Mouse (Mus musculus): ENCODE results near the gene Manba.
"Not testable (repeated sequence)": the region's sequence is repeated elsewhere in the genome, so short reads cannot be mapped to it uniquely, and the experiment has no call there.

Manba gene

DNA sequence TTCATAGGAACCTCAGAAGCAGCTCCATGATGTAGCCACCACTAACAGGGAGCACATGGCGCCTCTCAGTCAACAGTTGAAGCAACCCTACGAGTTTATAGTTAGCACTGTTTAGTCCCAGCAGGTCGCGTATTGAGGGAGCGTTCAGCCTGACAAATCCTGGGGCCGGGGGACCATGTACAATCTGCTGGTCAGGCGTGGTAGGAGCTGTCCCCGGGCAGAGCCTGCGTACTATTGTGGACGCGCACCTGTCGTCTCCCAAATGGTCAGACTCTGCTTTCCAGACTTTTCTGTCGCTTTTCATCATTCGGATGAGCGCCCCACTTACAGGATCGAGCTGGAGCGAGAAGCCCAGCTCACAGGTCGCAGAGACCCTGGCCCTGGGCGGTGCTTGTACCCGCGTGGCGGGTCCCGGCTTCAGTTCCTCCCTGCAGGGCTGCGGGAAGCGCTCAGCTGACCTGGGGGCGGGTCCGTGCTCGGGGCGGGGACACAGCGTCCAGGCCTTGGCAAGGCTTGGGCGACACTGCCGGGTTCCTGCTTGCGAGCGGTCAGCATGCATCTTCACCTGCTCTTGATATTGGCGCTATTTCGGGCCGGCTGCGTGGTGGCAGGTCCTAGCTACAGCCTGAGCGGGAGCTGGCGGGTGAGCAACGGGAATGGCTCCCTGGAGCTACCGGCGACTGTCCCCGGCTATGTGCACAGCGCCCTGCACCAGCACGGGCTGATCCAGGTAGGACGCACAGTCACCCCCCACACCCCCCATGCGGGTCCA lies at the start of gene Manba:
Gene Manba, plus strand, starts transcription at position 484 of the 772 bp plus-strand sequence.
- DNase-seq (ENCODE audit: inconsistent ontology term), result peak; percentile 83

DNA sequence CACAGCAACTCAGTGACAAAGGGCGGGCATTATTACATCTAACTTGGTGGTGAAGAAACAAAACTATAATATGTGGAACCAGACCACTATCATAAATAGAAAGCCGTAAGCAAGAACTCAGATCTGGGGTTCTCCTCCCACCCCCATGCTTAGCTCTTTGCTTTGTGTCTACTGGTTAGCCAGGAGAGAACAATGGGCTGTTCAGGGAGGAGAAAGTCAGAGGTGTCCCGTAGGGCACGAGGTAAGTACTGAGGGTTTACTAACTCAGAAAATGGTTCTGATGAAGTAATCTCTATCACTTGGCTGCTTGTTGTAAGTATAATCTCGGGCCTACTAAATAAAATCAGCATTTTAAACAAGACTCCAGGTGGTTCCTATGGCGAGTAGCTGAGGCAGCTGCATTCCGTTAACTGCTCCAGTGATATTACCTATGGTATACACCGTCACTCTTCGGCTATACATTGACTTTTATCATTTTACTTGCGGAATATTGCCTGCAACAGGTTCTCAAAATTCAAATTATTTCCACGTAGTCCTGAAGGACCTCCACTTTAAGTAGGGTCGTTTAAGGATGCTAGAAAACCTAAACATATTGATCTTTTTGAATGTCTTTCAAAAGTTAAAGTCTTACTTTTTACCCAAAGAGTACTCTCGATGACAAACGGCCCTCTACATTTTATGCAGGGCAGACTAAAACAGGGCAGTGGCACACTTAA lies 48.4 kb upstream of the Manba start:
- no peak for DNase-seq (ENCODE audit: inconsistent ontology term)

DNA sequence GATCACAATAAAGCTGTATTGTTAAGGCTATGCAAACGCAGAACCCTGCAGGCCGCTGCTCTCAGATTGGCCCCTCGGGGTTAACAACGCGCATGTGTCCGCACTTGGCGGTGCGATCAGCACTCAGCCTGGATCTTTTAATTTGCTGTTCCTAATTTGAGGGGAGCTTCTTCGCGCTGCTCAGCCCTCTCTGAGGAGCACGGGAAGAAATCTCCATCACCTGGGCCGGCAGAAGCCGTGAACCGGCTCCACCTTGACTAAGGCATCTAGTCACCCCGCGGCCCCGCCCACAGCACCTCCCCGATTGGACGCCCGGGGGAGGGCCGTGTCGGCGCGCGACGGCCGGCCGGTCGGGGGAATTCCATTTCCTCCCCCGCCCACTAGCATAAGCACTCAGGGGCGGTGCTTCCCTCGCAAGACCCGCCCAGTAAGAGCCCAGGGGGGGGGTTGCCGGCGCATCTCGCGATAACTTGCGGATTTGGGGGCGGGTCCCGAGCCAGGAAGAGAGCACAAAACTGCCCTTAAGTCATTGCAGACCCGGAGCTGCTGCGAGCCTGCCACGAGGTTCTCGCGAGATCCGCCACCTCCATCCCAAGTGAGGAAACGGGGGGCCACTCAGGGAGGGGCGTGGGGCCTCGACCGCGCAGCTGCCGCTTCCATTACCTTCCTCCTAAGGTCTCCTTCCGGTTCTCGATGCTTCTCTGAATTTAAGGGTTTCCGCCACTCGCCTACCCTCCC lies 47.5 kb upstream of the Manba start, which contains the start of gene Ube2d3:
Gene Ube2d3, plus strand, starts transcription at position 392 of the 738 bp plus-strand sequence.
- DNase-seq (ENCODE audit: inconsistent ontology term), result peak; percentile 100

DNA sequence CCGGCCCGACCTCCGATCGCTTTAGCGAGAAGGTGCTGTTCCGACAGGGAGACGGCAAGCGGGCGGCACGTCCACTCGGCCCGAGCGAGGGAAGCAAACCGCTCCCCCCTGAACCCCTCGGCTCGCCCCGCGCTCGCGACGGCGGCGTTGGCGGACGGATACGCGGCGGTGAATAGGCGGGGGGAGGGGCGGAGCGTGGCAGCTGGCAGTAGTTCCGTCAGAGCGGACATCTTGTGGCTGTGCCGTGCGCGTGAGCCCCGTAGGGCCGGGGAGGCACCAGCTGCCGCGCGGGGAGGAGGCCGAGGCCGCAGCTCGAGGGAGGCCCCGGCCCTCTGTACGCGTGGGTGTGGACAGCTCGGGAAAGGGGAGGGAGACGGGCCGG lies 46.9 kb upstream of the Manba start:
- DNase-seq (ENCODE audit: inconsistent ontology term), result peak; percentile 97

DNA sequence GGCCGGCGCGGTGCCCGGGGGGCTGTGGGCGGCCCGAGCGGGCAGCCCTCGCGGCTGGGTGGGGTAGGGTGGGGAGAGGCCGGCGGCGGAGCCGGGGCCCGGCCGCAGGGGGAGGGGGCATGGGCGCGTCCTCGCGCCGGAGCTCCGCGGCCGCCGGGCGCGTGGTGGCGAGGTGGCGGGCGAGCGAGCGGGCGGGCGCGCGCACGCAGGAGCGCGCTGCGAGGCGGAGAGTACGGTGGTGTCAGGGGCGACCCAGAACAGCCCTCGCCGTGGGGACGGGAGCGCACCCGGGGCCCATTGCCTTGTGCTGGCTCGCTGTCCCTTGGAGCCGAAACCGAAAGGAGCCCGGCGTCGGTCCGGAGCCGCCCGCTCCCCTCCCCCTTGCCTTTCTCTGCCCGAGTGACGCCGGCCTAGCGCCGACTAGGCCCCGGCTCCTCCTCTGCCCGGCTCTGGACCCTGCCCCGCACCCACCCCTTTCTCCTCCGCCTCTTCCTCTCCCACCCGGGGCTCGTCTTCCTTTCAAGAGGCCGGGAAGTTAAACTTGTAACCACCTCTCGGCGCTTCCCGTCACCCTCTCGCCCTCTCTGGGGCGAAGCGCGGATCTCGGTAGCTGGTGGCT lies 46.4 kb upstream of the Manba start:
- peak; percentile 93 for DNase-seq (ENCODE audit: inconsistent ontology term)

DNA sequence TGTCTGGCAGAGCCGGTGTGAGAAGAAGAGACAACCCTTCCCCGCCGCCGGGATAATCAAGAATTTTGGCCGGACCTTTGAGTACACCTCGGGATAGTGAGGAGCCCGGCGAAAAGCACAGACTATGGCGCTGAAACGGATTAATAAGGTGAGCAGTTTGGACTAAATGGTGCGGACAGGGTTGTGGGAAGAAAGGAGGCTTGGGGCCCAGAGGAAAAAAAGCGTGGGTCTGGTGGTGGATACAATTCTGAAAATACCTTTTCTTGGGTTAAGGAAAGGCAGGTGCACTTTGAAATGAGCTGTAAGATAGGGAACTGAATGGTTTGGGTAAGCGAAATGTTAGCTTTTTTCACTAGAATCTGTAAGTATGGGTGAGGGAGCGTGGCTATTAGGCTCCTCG lies 45.8 kb upstream of the Manba start:
- DNase-seq (ENCODE audit: inconsistent ontology term), result no peak

DNA sequence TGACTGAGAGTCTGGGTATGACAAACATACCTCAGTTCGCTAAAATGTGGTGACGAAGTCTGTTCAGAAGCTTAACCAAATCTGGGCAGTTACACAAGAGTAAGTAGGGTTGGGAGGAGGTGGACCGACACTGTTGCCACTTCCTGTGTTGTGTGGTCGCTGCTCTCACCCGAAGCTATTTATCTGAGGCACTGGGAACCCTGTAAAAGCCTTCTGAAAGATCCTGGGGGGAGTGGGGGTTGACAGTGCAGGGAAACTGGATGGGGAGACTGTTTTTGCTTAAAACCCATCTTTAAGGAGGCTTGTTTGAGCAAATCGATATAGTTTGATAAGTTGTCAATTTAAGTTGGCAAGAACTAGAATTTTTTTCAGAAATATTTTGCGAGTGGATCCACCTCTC lies 45.2 kb upstream of the Manba start:
- DNase-seq (ENCODE audit: inconsistent ontology term), result peak; percentile 75

DNA sequence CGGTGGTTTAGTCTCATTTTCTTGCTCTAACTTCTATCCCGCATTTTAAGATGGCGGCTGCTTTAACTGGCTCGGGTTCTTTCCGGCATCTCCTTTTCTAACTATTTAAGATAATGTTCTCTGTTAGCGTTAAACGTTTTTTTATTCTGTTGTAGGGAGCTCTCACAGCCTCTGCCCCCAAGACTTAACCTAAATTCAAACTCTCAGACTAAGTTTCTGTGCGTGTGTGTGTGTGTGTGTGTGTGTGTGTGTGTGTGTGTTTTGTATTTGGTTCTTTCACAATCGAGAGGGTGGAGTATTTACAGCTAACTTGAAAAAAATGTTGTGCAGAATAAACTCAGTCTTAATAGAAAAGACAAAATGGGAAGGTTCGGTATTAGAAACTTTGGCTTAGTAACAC lies 44.8 kb upstream of the Manba start:
- DNase-seq (ENCODE audit: inconsistent ontology term), result peak; percentile 35

DNA sequence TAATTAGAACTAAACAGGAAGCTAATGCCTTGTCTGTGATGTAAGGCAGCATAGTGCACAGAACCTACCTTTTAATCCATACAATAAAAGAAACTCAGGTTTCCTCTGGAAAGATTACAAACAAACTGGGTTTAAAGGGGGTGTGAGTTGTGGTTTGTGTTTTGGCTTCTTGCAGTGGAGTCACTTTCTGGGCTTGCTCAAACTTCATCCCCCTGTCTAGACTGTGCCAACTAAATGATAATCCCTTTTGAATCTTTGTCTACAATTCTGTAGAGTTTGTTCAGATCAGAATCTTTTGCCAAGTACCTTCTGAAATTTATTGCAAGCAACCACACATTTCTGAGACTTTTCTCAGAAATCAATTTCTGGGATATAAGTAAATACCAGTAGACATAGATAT lies 40.5 kb upstream of the Manba start:
- no peak for DNase-seq (ENCODE audit: inconsistent ontology term)

DNA sequence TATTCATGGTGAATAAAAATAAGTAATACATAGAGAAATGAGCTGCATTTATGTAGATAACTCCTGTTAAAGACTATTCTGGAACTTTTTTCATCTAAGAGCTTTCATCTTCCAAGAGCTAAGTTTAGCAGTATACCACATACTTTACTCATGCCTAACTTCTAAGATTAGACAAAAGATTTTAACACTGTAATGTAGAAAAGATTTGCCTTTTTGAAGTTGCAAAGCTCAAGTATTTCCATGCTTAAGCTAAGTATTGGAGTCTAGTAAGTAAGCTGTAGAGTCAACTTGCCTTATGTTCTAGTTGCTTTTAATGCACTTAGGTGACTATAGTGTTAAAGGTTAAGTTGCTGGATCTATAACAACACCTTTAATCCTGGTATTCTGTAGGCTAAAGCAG lies 26.4 kb upstream of the Manba start:
- no peak for DNase-seq (ENCODE audit: inconsistent ontology term)

DNA sequence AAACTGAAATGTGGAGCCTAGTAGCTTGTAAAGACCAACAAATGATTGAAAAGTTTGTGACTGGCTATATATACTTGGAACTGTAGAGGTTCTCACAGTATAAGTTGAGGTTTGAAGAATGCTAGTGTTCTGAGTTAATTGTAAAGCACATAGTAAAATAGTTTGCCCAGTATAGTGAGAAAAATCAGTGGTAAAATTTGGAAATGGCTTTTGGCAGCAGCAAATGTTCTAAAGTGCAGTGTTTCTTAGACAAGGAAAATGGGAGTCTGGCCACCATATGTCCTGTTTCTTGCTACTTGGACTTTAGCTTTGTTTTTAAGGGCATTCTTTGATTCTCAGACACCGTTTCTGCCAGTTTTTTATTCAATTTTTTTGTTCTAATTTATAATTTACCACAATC lies 17.0 kb upstream of the Manba start:
- DNase-seq (ENCODE audit: inconsistent ontology term), result no peak

DNA sequence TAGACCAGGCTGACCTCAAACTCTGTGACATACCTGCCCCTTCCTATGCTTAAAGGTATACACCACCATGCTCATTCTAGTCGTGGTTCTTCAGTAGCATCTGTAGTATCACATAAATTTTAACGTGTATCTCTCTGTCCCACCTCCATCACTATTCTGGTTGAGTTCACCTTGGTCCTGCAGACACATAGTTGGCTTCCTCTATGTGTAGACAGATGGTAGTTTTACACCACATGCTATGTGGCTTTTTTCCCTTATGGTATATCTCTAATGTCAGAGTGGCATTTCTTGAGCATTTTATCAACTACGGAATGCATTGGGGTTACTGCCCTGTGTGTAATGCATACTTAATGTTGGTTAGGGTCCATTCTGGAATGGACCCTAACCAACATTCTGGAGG lies 16.3 kb upstream of the Manba start:
- no peak for DNase-seq (ENCODE audit: inconsistent ontology term)

DNA sequence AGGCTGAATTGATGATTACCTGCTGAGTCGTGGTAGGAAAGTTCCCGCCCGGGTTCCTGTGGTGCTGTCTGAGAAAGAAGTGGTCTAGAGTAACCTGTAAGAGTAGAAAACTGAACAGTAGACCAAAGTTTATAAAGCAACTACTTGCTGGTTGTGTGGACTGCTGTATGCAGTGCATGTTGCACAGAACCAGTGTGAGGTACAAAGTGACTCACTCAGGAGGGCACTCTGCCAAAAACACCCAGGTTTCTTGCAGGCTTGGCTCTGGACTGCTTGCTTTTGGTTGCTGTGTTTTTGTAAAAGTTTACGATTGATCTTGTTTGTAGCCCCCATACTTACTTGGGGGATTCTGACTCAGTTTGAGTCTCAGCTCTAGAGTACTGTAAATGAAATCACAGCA lies 15.4 kb upstream of the Manba start:
- DNase-seq (ENCODE audit: inconsistent ontology term), result peak; percentile 59

DNA sequence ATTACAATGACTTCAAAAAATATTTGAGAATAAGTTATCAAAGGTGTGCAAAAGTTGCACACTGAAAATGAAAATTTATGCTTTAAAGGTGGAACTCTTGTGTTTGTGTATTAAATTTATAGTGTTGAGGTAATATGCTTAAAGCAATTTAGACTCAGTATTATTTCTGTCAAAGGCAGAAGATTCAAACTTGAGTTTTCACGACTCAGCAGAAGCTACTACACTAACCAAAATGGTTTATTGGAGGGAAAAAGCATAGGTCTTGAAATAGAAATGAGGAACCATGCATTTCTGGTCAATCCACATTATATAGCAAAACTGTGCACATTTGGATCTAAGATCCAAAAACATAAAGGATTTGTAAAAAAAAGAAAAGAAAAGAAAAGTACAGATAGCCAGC lies 14.6 kb upstream of the Manba start:
- no peak for DNase-seq (ENCODE audit: inconsistent ontology term)

DNA sequence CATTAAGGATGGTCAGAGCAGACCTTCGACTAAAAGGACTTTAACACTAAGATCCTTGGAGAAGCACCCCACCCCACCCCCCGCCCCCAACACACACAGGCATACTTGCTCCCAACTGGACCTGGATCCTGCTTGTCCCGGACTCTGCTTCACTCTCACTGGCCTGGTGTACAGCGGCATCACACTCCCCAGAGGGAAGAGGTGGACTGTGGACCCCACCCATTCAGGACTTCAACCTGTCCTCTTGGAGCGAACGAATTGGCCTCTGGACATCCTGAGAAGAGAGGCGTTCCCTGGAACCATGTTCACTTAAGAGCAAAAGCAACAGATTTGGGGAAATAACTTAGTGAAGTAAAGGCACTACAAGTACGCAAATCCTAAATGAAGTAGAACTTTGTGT lies 10.4 kb upstream of the Manba start:
- DNase-seq (ENCODE audit: inconsistent ontology term), result no peak

DNA sequence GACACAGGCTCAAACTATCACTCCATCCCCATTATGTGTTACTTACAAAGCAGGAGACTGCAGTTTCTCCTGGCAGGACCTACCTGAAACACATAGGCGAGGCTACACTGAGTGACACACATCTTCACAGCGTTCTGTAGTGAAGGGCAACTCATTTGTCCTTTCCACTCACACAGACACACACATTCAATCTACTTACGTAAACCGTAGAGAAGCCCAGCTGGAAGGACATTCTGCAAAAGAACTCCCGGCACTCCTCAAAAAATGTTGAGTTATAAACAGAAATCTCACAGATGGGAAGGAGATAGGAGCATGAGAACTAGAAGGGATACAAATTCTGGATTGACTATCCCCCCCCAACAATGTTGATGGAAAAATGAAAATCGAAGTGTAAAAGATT lies 9.1 kb upstream of the Manba start:
- DNase-seq (ENCODE audit: inconsistent ontology term), result no peak

DNA sequence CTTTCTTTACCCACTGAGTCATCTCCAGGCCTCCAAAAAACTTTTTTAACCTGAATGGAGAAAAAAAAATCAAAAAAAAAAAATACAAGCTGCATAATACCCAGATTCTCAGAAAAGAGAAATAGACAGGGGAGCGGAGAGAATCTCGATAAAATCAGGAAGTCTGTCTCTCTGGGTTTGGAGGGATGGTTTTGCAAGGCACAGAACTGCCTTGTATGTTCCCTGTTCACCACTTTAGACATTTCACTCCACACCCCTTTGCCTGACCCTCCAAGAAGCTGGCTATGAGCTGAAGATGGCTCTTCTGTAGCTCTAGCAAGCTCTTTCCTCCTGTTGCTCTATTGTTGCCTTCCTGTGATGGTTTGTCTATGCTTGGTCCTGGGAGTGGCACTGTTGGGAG lies 8.4 kb upstream of the Manba start:
- DNase-seq (ENCODE audit: inconsistent ontology term), result no peak

DNA sequence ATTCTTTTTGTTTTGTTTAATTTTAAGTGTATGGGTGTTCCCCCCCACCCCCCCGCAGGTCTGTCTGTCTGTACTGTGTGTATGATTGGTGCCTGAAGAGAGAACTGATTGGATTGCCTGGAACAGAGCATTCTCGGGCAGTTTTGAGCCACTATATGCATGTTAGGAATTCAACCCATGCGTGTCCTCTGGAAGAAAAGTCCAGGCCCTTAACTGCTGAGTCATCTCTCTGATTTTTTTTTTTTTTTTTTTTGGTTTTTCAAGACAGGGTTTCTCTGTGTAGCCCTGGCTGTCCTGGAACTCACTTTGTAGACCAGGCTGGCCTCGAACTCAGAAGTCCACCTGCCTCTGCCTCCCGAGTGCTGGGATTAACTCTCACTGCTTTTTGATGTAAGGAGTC lies 6.3 kb upstream of the Manba start:
- not testable (repeated sequence) for DNase-seq (ENCODE audit: inconsistent ontology term)

DNA sequence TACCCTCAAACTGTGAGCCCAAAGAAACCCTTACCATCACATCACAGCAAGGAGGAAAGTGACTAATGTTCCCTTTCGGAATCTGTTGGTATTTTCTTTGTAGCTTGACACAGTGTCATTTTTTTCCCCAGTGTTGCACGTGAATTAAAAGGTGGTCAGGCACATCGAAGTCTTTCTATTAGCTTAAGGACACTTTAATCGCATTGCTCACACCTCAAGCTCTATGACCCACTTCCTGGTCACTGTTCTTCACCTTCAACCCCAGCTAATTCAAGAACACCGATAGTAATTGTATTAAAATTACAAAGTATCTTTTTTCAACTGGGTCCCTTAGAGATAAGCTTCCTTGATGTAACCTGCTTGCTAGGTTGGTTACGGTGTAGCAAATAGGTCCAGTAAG lies 4.6 kb upstream of the Manba start:
- DNase-seq (ENCODE audit: inconsistent ontology term), result no peak

DNA sequence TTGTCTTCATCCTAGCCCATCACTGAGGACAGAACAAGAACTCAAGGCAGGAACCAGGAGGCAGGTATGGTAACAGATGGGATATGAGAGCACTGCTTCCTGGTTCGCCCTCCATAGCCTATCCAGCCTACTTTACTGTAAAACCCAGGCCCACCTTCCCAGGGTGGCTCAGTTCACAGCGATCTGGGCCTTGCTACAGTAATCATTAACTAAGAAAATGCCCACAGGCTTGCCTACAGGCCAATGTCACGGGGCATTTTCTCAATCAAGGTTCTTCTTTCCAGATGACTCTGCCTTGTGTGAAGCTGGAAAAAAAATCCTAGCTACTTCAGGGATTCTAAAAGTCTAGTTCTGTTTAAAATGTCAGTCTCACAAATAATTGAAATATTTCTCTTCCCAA lies 3.8 kb upstream of the Manba start:
- DNase-seq (ENCODE audit: inconsistent ontology term), result no peak

DNA sequence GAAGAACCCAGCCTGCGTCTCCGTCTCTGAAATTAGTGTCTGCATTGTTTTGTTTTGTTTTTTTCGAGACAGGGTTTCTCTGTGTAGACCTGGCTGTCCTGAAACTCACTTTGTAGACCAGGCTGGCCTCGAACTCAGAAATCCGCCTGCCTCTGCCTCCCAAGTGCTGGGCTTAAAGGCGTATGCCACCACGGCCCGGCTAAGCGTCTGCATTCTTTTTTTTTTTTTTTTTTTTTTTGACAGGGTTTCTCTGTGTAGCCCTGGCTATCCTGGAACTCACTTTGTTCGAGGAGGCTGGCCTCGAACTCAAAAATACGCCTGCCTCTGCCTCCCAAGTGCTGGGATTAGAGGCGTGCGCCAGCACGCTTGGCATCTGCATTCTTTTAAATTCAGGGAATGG lies 761 bp upstream of the Manba start:
- not testable (repeated sequence) for DNase-seq (ENCODE audit: inconsistent ontology term)

DNA sequence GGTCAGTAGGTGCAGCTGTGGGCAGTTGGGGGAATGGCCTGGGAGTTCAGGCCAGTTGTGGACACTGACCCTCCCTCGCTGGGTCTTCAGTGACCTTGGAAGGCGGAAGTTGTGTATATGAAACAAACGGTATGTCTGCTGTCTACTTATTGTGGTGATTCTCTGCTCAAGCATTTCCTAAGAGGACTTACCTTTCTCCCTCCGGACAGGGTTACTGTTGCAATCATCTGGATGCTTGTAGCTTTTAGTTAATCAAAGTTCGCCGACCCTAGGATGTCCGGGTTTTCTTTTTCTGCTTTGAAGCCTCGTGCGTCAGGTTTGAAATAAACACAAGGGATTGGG lies 460 bp downstream of the Manba start:
- no peak for DNase-seq (ENCODE audit: inconsistent ontology term)

All from Muller cell, postnatal 12 days (primary cell).